Mouse (Mus musculus): Measurements from ENCODE around the gene Sqstm1. TPM values are rescaled to one million over a fixed set of nuclear protein-coding genes. Genes with fewer than 3 reads are reported as not detected.

Gene Sqstm1
- total and polyA plus RNA-seq, 2 experiments from 2014 or later = 330 to 413 TPM

- Histone ChIP-seq H3K36me3 (ENCODE audit: insufficient read depth) (peaks cover 80% of the 10 kb centered on the region), H3K4me2 (ENCODE audit: low read depth) (no peak overlapping the region), H3K9me3 (ENCODE audit: low read length) (no peaks in the 10 kb centered on the region), H3K4me1 (ENCODE audit: insufficient read depth) (no peaks in the 10 kb centered on the region), H3K4me3 (ENCODE audit: low read depth, low read length) (no peak overlapping the region), H3K27ac (ENCODE audit: low read depth, low read length) (no peak overlapping the region), H3K27me3 (ENCODE audit: insufficient read depth, low read length) (no peaks in the 10 kb centered on the region), H3K9ac (no peak overlapping the region)
- TF ChIP-seq CTCF (IDR thresholded peaks at IDR 0.05; ENCODE audit: low read depth) = peak; percentile 88
- ATAC-seq = peak; percentile 53; the same call in 1 of the 2 replicates
- peak; percentile 63 for DNase-seq
- 68% methylated on average over 10 of the region's 10 CpGs for WGBS
Measured at GRCm38 (mm10) chr11:50161578-50162304, 48.9 kb downstream of the Sqstm1 start.

GRCm38 (mm10) chr11:50159347-50159746, 51.3 kb downstream of the Sqstm1 start:
- Histone ChIP-seq H3K4me1 (ENCODE audit: insufficient read depth) (no peaks in the 10 kb centered on the region), H3K4me2 (ENCODE audit: low read depth) (no peak overlapping the region), H3K27ac (ENCODE audit: low read depth, low read length) (no peak overlapping the region), H3K9me3 (ENCODE audit: low read length) (no peaks in the 10 kb centered on the region), H3K36me3 (ENCODE audit: insufficient read depth) (peaks cover 96% of the 10 kb centered on the region), H3K9ac (no peak overlapping the region), H3K27me3 (ENCODE audit: insufficient read depth, low read length) (no peaks in the 10 kb centered on the region), H3K4me3 (ENCODE audit: low read depth, low read length) (no peak overlapping the region)
- DNase-seq = no peak
- no peak for ATAC-seq
- TF ChIP-seq CTCF (IDR thresholded peaks at IDR 0.05; ENCODE audit: low read depth) = no peak
- 92% methylated on average over 4 of the region's 4 CpGs for WGBS

- 96% methylated on average over 7 of the region's 7 CpGs for WGBS
- peaks cover 94% of the 10 kb centered on the region for H3K36me3 ChIP-seq (ENCODE audit: insufficient read depth)
- DNase-seq (no peak), ATAC-seq (no peak)
- H3K9ac ChIP-seq = no peak overlapping the region
- no peaks in the 10 kb centered on the region for H3K4me1 ChIP-seq (ENCODE audit: insufficient read depth)
- no peaks in the 10 kb centered on the region for H3K9me3 ChIP-seq (ENCODE audit: low read length)
- no peak overlapping the region for H3K27ac ChIP-seq (ENCODE audit: low read depth, low read length)
- no peak overlapping the region for H3K4me2 ChIP-seq (ENCODE audit: low read depth)
- no peaks in the 10 kb centered on the region for H3K27me3 ChIP-seq (ENCODE audit: insufficient read depth, low read length)
- H3K4me3 ChIP-seq (ENCODE audit: low read depth, low read length) = no peak overlapping the region
- TF ChIP-seq CTCF (IDR thresholded peaks at IDR 0.05; ENCODE audit: low read depth) = no peak
Measured at GRCm38 (mm10) chr11:50158346-50158745, 52.3 kb downstream of the Sqstm1 start.

GRCm38 (mm10) chr11:50156725-50157258, 53.8 kb downstream of the Sqstm1 start:
- DNase-seq = no peak

GRCm38 (mm10) chr11:50155785-50156184, 54.8 kb downstream of the Sqstm1 start:
- H3K4me1 ChIP-seq (ENCODE audit: insufficient read depth) = no peaks in the 10 kb centered on the region
- no peak overlapping the region for H3K27ac ChIP-seq (ENCODE audit: low read depth, low read length)
- ATAC-seq = no peak
- no peaks in the 10 kb centered on the region for H3K27me3 ChIP-seq (ENCODE audit: insufficient read depth, low read length)
- no peak overlapping the region for H3K4me2 ChIP-seq (ENCODE audit: low read depth)
- TF ChIP-seq CTCF (IDR thresholded peaks at IDR 0.05; ENCODE audit: low read depth) = no peak
- no peak overlapping the region for H3K9ac ChIP-seq
- 88% methylated on average over 2 of the region's 2 CpGs for WGBS
- no peak overlapping the region for H3K4me3 ChIP-seq (ENCODE audit: low read depth, low read length)
- peaks cover 97% of the 10 kb centered on the region for H3K36me3 ChIP-seq (ENCODE audit: insufficient read depth)
- no peaks in the 10 kb centered on the region for H3K9me3 ChIP-seq (ENCODE audit: low read length)
- no peak for DNase-seq

More at GRCm38 (mm10) chr11:50156725-50157258, 53.8 kb downstream of the Sqstm1 start:
- peaks cover 95% of the 10 kb centered on the region for H3K36me3 ChIP-seq (ENCODE audit: insufficient read depth)
- ATAC-seq = no peak
- 92% methylated on average over 16 of the region's 16 CpGs for WGBS
- no peak overlapping the region for H3K27ac ChIP-seq (ENCODE audit: low read depth, low read length)
- H3K9me3 ChIP-seq (ENCODE audit: low read length) = no peaks in the 10 kb centered on the region
- no peak overlapping the region for H3K9ac ChIP-seq
- H3K4me2 ChIP-seq (ENCODE audit: low read depth) = no peak overlapping the region
- H3K4me3 ChIP-seq (ENCODE audit: low read depth, low read length) = no peak overlapping the region
- no peaks in the 10 kb centered on the region for H3K4me1 ChIP-seq (ENCODE audit: insufficient read depth)
- no peaks in the 10 kb centered on the region for H3K27me3 ChIP-seq (ENCODE audit: insufficient read depth, low read length)
- TF ChIP-seq CTCF (IDR thresholded peaks at IDR 0.05; ENCODE audit: low read depth) = no peak

- ATAC-seq = no peak
Measured at GRCm38 (mm10) chr11:50154777-50155520, 55.7 kb downstream of the Sqstm1 start.

GRCm38 (mm10) chr11:50154166-50154565, 56.5 kb downstream of the Sqstm1 start:
- Histone ChIP-seq H3K4me2 (ENCODE audit: low read depth) (no peak overlapping the region), H3K9me3 (ENCODE audit: low read length) (no peaks in the 10 kb centered on the region), H3K4me3 (ENCODE audit: low read depth, low read length) (no peak overlapping the region), H3K4me1 (ENCODE audit: insufficient read depth) (no peaks in the 10 kb centered on the region), H3K27me3 (ENCODE audit: insufficient read depth, low read length) (no peaks in the 10 kb centered on the region), H3K36me3 (ENCODE audit: insufficient read depth) (peaks cover 98% of the 10 kb centered on the region), H3K9ac (no peak overlapping the region), H3K27ac (ENCODE audit: low read depth, low read length) (no peak overlapping the region)
- DNase-seq (no peak), ATAC-seq (no peak)
- 87% methylated on average over 9 of the region's 9 CpGs for WGBS
- TF ChIP-seq CTCF (IDR thresholded peaks at IDR 0.05; ENCODE audit: low read depth) = no peak

More at GRCm38 (mm10) chr11:50154777-50155520, 55.7 kb downstream of the Sqstm1 start:
- Histone ChIP-seq H3K27ac (ENCODE audit: low read depth, low read length) (no peak overlapping the region), H3K4me2 (ENCODE audit: low read depth) (no peak overlapping the region), H3K9me3 (ENCODE audit: low read length) (no peaks in the 10 kb centered on the region), H3K27me3 (ENCODE audit: insufficient read depth, low read length) (no peaks in the 10 kb centered on the region), H3K36me3 (ENCODE audit: insufficient read depth) (peaks cover 98% of the 10 kb centered on the region), H3K4me3 (ENCODE audit: low read depth, low read length) (no peak overlapping the region), H3K4me1 (ENCODE audit: insufficient read depth) (no peaks in the 10 kb centered on the region), H3K9ac (no peak overlapping the region)
- no peak for DNase-seq
- no peak for TF ChIP-seq CTCF (IDR thresholded peaks at IDR 0.05; ENCODE audit: low read depth)
- WGBS = 87% methylated on average over 12 of the region's 12 CpGs
